Mouse (Mus musculus) hindbrain, postnatal 0 days (tissue): ENCODE data around the gene Fbln2. TPM values are rescaled to one million over a fixed set of nuclear protein-coding genes. Genes with fewer than 3 reads are reported as not detected.

ENCODE experiments used
- ATAC-seq: fragments of 200-750 bp; cut with Nextera tagmentation; 2 replicates; pipeline ENCODE4 v1.8.0; 2017; ENCODE audit warnings: mild to moderate bottlenecking, moderate TSS enrichment, moderate library complexity
- DNase-seq: peaks from one replicate; pipeline ENCODE4 v3.0.0-alpha.2; 2015; ENCODE audit warnings: low spot score
- H3K27ac ChIP-seq: fragments of 300-500 bp; sonication (generic); 2 replicates; pipeline ENCODE4 v1.5.1; 2014; ENCODE audit warnings: mild to moderate bottlenecking
- H3K27me3 ChIP-seq: fragments of 300-500 bp; sonication (generic); 2 replicates; pipeline ENCODE4 v1.6.1; 2014; ENCODE audit warnings: low read length, mixed read lengths; ENCODE audit not compliant: insufficient read depth
- H3K36me3 ChIP-seq: fragments of 300-500 bp; sonication (generic); 2 replicates; pipeline ENCODE4 v1.6.1; 2014; ENCODE audit warnings: low read length, mixed read lengths; ENCODE audit not compliant: insufficient read depth
- H3K4me1 ChIP-seq: fragments of 300-500 bp; sonication (generic); 2 replicates; pipeline ENCODE4 v1.6.1; 2014; ENCODE audit warnings: antibody characterized with exemption, low read length, mixed read lengths; ENCODE audit not compliant: insufficient read depth
- H3K4me2 ChIP-seq: fragments of 300-500 bp; sonication (generic); 2 replicates; pipeline ENCODE4 v1.6.1; 2014; ENCODE audit warnings: low read depth, mild to moderate bottlenecking, low read length, moderate library complexity, mixed read lengths
- H3K4me3 ChIP-seq: fragments of 300-500 bp; sonication (generic); 2 replicates; pipeline ENCODE4 v1.5.1; 2014; ENCODE audit warnings: low read length
- H3K9ac ChIP-seq: fragments of 300-500 bp; sonication (generic); replicated peaks from 2 replicates; pipeline ENCODE4 v1.6.1; 2014; ENCODE audit warnings: mild to moderate bottlenecking, low read length, moderate library complexity, mixed read lengths
- H3K9me3 ChIP-seq: fragments of 300-500 bp; sonication (generic); 2 replicates; pipeline ENCODE4 v1.6.1; 2016; ENCODE audit warnings: low read length, mixed read lengths
- CTCF ChIP-seq: IDR thresholded peaks from 2 replicates; pipeline ENCODE4 v1.5.1; 2016; ENCODE audit warnings: antibody characterized with exemption, control low read depth, low read depth
- WGBS: fragments of 180-500 bp; shearing (Covaris S2); extraction: QIAGEN DNeasy Blood & Tissue Kit; methylation state at CpG from one replicate; pipeline ENCODE4 v1.1.7; 2014; 5-methylcytosine and 5-hydroxymethylcytosine counted together
- polyA plus RNA-seq: library from polyadenylated mRNA; unstranded; fragments of >200 nt; fragmentation: Nextera tagmentation; extraction: Ambion mirVana; gene quantifications from 2 replicates; pipeline ENCODE4 v1.2.1, GENCODE M21; 2015
- total RNA-seq: library from RNA; depleted of rRNA; stranded (reverse); fragments of >200 nt; gene quantifications from 2 replicates; pipeline ENCODE4 v1.2.3, GENCODE M21; 2014

The Fbln2 gene
- total and polyA plus RNA-seq, 2 experiments from 2014 or later: 21.2 to 50.6 TPM

DNA sequence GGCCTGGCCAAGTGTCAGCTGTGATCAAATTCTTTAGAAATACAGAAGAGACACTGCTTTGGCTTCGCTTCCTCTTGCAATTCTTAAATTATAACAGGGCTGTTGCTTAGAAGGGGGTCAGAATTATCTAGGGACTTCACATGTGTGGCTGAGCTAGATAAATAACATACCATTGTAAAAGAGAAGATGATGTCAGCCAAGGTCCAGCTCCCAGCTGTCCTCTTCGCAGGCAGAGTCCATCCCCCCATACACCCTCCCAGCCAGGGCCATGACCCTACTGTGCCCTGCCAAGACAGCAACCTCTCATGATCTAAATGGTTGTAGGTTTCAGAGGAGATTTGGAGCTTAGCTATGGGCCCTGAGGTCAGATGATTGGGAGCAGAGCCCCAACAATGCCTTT is 28.3 kb upstream of the Fbln2 start:
- Histone ChIP-seq H3K9ac (no peak overlapping the region), H3K36me3 (no peaks in the 10 kb centered on the region), H3K4me2 (no peak overlapping the region), H3K27me3 (no peaks in the 10 kb centered on the region), H3K4me1 (no peaks in the 10 kb centered on the region), H3K9me3 (no peaks in the 10 kb centered on the region), H3K4me3 (no peak overlapping the region), H3K27ac (no peak overlapping the region)
- ATAC-seq: no peak
- DNase-seq: no peak
- WGBS: 55% methylated on average over 2 of the region's 2 CpGs
- TF ChIP-seq CTCF: no peak

DNA sequence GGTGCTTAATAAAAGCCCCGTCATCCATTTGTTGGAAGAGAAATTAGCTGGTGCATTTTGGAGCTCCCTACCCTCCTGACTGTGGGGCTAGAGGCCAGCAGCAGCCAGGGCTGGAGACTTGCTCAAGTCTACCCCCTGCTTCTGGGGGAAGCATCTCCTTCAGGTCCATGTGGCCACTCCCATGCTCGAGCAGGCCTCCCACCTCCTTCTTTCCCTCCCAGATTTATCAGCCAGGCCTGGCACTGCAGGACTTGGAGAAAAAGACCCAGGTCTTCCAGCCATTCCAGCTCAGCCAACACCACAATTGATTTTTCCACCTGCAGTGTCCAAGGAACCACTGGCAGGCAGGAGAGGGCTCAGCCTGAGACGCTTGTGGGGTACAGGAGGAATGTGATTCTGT is 27.5 kb upstream of the Fbln2 start:
- Histone ChIP-seq H3K9ac (no peak overlapping the region), H3K4me2 (no peak overlapping the region), H3K27ac (no peak overlapping the region), H3K9me3 (no peaks in the 10 kb centered on the region), H3K4me1 (no peaks in the 10 kb centered on the region), H3K27me3 (no peaks in the 10 kb centered on the region), H3K36me3 (no peaks in the 10 kb centered on the region), H3K4me3 (no peak overlapping the region)
- ATAC-seq (no peak), DNase-seq (no peak)
- no peak for TF ChIP-seq CTCF
- 61% methylated on average over 3 of the region's 3 CpGs for WGBS

DNA sequence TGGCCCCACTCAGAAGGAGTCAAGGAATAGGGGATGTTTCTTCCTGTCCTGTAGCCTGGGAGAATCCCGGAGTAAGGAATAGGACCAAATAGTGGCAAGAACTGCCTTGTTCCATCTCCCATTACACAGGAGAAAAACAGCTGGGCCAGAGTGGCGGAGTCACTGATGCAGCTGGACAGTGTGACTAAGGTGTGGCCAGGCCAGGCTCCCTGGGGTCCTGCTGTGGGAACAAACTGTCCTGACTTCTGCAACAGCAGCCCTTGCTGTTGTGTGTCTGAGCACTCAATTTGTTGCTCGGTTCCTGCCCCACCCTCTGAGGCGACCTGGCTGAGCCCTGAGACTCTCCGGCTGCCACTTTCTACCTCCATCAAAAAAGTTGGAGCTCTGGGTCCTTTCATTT is 26.8 kb upstream of the Fbln2 start:
- Histone ChIP-seq H3K36me3 (no peaks in the 10 kb centered on the region), H3K4me3 (no peak overlapping the region), H3K4me2 (no peak overlapping the region), H3K9me3 (no peaks in the 10 kb centered on the region), H3K4me1 (no peaks in the 10 kb centered on the region), H3K27me3 (no peaks in the 10 kb centered on the region), H3K27ac (no peak overlapping the region), H3K9ac (no peak overlapping the region)
- WGBS: 88% methylated on average over 5 of the region's 5 CpGs
- ATAC-seq: no peak
- TF ChIP-seq CTCF: no peak
- DNase-seq: no peak

DNA sequence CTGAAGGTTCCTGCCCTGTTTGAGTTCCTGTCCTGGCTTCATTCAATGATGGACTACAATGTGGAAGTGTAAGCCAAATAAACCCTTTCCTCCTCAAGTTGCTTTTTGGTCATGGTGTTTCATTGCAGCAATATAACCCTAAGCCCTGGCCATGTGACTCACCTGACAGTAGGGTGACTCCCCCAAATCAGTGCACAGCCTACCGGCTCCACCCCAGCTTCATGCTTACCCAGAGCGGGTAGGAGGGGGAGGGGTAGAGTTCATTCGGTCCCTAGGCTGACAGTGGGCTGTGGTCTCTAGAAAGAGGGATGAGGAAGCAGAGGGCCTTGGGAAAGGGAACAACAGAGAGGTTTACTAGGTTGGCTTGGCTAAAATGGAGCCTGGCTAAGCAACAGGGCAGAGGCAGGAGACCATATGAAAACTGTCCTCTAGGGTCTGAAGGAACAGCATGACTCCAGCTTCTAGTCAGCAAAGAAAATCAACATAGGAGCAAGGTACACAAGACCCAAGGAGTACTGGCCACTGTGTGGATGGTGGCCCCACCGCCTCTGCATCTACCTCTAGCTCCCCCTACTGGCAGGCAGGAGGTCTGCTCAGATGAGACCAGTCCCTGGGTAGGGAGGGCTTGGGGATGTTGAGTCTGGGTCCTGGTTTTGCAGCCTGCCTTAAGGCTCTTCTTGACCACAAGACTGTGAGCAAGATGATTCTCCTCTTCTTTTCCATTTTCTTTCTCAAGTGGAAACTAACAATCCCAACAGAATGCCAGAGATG is 25.9 kb upstream of the Fbln2 start:
- DNase-seq (no peak), ATAC-seq (peak; percentile 64; the same call in 1 of the 2 replicates)
- H3K4me2 ChIP-seq: no peak overlapping the region
- H3K9ac ChIP-seq: no peak overlapping the region
- no peaks in the 10 kb centered on the region for H3K9me3 ChIP-seq
- no peaks in the 10 kb centered on the region for H3K4me1 ChIP-seq
- no peak overlapping the region for H3K27ac ChIP-seq
- no peaks in the 10 kb centered on the region for H3K36me3 ChIP-seq
- TF ChIP-seq CTCF: peak; percentile 63
- no peak overlapping the region for H3K4me3 ChIP-seq
- WGBS: 64% methylated on average over 4 of the region's 4 CpGs
- H3K27me3 ChIP-seq: no peaks in the 10 kb centered on the region

DNA sequence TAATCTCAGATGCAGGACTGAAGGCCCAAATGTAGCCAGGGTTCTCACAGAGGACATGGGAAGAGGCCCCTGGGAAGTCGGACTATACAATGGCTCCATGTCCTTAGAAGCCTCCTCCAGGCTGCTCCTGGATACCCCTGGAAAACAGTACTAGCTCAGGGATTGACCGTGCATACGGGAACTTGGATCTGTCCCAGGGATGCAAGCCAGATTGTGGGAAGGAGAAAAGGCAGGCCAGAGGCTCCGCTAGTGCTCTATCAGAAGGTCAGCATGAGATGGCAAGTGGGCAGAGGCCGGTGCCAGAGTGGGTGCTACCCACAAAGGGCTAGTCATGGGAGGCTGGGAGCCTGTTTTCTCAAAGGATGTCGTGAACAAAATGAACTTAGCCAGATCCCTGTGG is 25.3 kb upstream of the Fbln2 start:
- TF ChIP-seq CTCF: no peak
- H3K9me3 ChIP-seq: no peaks in the 10 kb centered on the region
- no peaks in the 10 kb centered on the region for H3K36me3 ChIP-seq
- H3K27ac ChIP-seq: no peak overlapping the region
- H3K4me1 ChIP-seq: no peaks in the 10 kb centered on the region
- H3K4me2 ChIP-seq: no peak overlapping the region
- WGBS: 42% methylated on average over 6 of the region's 6 CpGs
- H3K9ac ChIP-seq: no peak overlapping the region
- H3K4me3 ChIP-seq: no peak overlapping the region
- H3K27me3 ChIP-seq: no peaks in the 10 kb centered on the region
- ATAC-seq (no peak), DNase-seq (peak; percentile 51)

DNA sequence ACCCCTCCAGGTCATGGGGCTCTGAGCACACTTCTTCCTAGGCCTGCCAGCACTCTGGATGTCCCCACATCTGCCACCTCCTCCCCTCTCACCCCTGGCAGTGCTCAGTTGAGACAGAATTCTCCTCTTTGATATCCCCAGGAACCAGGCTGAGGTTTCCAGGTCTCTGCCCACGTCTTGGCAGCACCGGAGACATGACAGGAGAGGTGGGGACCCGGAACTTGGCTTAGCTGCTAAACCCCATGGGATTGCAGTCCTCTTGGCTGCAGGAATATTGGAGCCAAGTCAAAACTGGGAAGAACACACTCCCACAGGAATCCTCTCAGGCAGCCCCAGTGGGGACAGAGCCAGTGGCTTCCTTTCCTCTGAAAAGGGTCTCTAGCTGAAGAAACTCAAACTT is 24.4 kb upstream of the Fbln2 start:
- DNase-seq (peak; percentile 43), ATAC-seq (no peak)
- Histone ChIP-seq H3K27me3 (no peaks in the 10 kb centered on the region), H3K4me2 (no peak overlapping the region), H3K4me1 (no peaks in the 10 kb centered on the region), H3K4me3 (no peak overlapping the region), H3K27ac (no peak overlapping the region), H3K9me3 (no peaks in the 10 kb centered on the region), H3K36me3 (no peaks in the 10 kb centered on the region), H3K9ac (no peak overlapping the region)
- no peak for TF ChIP-seq CTCF
- 41% methylated on average over 3 of the region's 3 CpGs for WGBS

DNA sequence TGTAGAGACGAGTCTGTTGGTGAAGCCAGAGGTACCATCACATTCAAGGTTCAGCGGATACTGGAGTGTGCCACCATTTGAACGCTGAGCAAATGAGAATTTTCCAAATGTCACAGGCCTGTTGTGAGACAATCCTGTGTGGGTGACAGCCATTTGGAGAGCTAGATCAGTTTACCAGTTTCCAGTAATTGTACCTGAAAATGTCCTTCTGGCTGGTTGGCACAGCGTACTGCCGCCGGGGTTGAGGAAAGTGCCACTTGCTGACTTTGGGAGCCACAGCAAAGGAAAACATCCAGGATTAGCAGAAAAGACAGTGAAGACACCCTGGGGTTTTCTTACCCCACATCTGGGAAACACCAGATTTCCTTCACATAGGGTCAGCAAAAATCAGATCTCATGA is 22.3 kb upstream of the Fbln2 start:
- H3K4me2 ChIP-seq: no peak overlapping the region
- H3K9me3 ChIP-seq: no peaks in the 10 kb centered on the region
- H3K27ac ChIP-seq: no peak overlapping the region
- no peak overlapping the region for H3K9ac ChIP-seq
- 80% methylated on average over 6 of the region's 6 CpGs for WGBS
- DNase-seq (no peak), ATAC-seq (no peak)
- no peak overlapping the region for H3K4me3 ChIP-seq
- H3K36me3 ChIP-seq: no peaks in the 10 kb centered on the region
- H3K4me1 ChIP-seq: no peaks in the 10 kb centered on the region
- TF ChIP-seq CTCF: no peak
- no peaks in the 10 kb centered on the region for H3K27me3 ChIP-seq
